Mouse (Mus musculus): ENCODE data around the gene Usp35.
A peak's percentile ranks its signal among the peaks of the same experiment; 100 is the strongest.

The Usp35 gene

GRCm38 (mm10) chr7:97331726-97332666, at the start of gene Usp35, which contains the start of gene Kctd21:
Gene Usp35 (minus strand): TSS chr7:97332020.
Gene Kctd21 (plus strand): TSS chr7:97332327.
- DNase-seq = peak; percentile 93 to 97

DNA sequence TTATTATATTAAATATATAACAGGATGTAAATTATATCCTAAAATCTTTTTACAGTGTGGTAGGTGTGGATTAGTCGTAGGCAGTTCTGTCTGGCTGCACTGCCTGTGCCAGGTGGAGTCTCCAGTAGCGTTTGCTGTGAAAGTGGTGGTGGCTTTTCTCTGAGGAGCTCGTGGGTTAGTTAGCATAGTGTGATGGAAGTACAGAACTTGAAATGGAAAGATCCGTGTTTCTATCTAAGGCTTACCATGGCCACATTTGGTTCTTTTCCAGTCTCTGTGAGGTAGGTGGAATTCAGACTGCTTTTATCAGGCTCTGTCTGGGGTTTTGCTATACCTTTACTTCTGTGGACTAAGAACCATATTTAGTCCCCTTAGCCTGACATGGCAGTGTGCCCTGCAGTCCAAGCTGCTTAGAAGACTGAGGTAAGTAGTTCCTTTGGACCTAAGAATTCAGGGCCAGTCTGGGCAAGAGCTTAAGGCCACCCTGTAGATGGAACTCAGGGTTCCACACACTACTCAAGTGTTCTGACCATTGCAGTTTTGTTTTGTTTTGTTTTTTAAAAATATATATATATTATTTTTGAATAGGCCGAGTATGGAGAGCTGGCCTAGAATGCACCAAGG, 48.8 kb upstream of the Usp35 start:
- DNase-seq = no peak

DNA sequence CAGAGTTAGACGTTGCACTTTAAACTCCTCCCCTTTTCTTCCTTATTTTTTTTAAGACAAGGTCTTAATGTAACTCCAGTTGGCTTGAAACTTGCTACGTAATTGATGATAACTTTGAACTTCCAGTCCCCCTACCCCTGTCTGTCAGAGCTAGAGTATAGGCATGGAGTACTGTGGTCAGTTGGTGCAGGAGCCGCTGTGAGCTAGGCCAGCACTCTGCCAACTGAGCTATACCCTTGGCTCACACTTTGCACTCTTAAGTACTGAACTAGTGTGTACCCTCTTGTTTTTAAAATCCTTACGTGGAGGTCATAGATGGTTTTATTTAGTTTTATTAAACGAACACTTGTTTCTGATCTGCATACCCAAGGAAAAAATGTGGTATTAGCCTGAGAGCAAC, 47.5 kb upstream of the Usp35 start:
- no peak for DNase-seq

- no peak for DNase-seq
These were observed 44.1 kb upstream of the Usp35 start for GRCm38 (mm10) chr7:97375906-97376305.

GRCm38 (mm10) chr7:97375101-97375500, 43.3 kb upstream of the Usp35 start:
- DNase-seq = no peak

GRCm38 (mm10) chr7:97365887-97366286, 34.1 kb upstream of the Usp35 start:
- no peak for DNase-seq

DNA sequence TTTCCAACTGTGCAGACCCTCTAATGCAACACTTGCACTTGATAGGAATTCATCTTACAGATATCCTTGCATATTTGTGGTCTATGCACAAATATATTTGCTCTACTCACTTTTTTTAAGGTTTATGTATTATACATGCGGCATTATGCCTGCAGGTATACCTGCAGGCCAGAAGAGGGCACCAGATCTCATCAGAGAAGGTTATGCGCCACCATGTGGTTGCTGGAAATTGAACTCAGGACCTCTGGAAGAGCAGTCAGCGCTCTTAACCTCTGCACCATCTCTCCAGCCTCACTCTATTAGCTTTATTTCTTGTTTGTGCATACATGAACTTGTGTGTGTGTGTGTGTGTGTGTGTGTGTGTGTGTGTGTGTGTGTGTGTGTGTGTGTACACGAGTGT, 29.6 kb upstream of the Usp35 start:
- peak; percentile 20 to 43 for DNase-seq

- no peak for DNase-seq
These were observed 29.1 kb upstream of the Usp35 start for GRCm38 (mm10) chr7:97360955-97361354.

DNA sequence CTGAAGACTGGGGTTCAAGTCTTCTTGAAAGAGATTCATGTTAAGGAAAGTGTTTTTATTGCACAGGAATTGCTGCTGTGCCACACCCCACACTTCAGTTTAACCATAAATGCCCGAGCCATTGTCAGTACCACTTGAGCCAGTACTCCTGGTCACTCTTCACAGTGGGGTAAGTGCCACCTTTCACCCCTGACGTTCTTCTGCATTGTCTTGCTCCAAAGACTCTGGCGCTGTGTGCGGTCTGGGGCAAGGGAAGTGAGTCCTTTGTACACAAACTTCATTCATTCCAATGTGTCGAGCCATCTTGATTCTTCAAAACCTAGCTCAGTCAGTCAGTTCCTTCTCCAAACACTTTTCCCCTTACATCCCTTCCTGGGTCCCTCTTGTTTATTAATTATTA, 28.3 kb upstream of the Usp35 start:
- DNase-seq = no peak

DNA sequence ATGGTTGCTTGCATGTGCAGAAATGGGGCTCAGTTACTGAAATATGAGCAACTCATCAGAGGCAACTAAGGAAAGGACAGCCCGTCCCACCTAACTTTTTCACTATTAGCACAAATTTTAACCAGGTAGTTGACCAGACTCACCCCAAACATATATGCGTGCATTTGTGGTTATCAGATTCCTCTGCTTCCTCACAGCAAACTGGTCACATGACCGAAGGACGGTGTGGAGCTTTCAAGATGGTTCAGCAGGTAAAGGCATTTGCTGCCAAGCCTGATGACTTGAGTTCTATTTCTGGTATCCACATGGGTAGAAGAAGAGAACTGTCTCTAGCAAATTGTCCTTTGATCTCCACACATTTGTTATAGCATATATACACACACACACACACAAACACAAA, 26.5 kb upstream of the Usp35 start:
- no peak for DNase-seq

DNA sequence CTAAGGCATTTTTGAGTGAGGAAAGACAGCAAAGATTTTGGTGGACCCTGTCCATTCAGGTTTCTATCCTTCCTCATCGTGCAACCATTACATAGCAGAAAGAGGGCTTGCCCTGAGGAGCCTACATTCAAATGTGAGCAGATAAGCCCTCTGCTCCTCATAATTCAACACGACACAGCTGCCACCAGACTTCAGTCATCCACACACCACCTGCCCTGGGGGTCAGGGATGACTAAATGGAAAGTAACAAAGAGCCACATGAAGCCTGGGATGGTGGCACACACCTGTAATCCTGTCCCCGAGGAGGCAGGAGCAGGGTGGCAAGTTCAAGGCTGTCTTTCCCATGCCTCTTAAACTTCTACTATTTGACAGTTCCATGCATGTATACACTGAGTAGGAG, 26.0 kb upstream of the Usp35 start:
- DNase-seq = no peak

DNA sequence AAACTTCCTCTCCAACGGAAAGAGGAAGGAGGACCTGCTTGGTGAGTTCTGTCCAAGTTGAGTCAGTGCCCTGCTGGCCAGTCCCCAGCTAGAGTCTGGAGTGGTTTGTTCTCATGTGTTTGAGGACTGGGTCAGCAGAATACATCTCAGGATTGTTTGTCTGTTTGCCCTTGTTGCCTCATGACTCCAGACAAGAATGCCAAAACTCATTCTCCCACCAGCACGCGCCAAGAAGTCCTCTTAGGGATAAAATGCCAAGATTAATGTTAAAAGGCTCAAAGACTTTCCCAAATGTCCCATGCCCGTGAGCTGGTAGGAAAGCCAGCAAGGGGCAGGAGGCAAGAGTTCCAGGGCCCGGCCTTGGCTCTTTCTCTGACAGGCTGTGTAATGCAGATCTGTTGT, 25.1 kb upstream of the Usp35 start:
- DNase-seq = peak in 1 of 2 experiments; percentile 50

DNA sequence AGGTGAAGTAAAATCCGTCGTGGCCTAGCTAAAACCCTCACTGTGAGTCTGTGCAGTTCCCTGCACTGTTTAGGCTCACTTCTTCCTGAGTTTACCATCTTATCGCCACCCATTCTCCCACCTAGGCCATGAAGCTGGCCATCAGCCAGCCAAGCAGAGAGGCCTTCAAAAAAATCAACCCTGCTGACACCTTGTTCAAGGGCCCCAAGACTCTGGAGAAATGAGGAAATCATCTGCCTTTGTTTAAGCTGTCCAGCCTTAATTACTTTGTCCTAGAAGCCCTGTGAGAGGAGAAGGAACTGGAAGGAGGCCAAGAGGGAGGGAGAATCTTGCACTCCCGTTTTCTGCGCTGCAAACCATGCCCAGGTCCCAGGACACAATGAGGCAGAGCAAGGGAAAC, 24.4 kb upstream of the Usp35 start:
- peak in 1 of 2 experiments; percentile 21 for DNase-seq

GRCm38 (mm10) chr7:97355068-97355841, 23.4 kb upstream of the Usp35 start:
- DNase-seq = peak in 1 of 2 experiments; percentile 37

- DNase-seq = no peak
These were observed 21.5 kb upstream of the Usp35 start for GRCm38 (mm10) chr7:97353356-97353755.

DNA sequence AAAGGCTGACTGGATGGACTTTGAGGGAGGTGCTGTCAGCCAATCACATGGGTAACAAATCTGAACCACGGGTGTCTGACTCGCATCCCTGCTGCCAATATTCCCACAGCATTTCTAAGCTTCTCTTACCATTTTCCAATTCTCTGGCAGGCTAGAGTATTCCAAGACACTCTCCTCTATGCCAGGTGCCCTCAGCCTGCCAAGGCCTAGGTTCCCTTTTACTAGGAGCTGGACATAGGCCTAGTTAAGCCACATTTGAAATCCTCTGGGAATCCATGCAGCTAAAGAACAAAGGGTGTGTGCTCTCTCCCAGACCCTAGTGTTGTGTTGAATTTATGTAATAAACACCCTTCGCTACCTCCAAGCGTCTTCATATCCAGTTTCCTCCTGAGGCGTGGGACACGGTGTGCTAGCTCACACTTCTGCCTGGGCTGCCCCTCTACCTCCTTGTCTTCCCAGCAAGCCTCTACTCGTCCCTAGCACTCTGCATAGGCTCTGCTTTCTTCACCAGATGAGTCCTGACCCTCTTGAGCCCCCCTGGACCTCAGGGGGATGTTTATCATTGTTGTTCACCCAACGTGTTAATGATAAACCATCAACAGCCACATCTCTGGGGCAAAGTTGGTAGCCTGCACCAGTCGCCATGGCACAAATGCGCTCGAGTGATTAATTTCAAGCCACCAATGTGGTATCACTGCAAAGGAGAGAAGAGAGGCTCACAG, 20.1 kb upstream of the Usp35 start:
- no peak for DNase-seq

- DNase-seq = no peak
These were observed 19.1 kb upstream of the Usp35 start for GRCm38 (mm10) chr7:97350891-97351290.

DNA sequence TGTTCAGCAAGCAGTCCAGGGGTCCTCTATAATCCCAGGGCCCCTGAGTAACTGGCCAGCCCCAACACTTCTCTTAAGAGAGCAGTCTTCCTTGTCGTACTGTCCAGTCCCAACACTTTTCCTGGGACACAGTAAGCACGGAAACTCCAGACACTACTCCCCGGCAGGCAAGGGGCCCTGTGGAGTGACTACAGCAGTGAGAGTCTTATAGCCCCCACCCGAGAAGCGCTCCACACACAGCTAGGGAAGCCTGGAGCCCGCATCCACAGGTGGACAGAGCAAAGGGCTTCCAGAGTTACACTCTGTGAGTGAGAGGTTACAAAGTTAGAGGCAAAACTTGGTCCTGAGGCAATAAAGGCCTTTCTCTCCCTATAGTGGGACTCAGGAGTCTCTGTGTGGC, 17.6 kb upstream of the Usp35 start:
- DNase-seq = peak in 1 of 2 experiments; percentile 18

DNA sequence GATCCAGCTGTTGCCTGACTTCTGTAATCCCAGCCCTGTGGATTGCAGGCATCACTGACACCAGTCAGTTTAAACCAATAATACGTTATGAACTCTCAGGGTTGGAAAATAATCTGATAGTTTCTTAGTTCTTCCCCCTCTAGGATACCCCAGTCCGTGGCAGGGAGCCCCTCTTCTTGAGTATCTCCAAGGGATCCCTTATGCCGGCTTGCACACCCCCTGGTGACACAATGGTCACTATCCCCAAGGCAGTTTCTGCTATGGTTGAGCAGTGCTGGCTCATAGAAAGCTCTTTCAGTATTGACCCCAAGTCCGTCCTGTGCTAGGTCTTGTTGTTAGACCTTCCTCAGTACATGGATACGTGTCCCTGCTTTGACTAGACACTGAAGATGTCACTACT, 17.0 kb upstream of the Usp35 start:
- DNase-seq = no peak

- no peak for DNase-seq
These were observed 16.5 kb upstream of the Usp35 start for GRCm38 (mm10) chr7:97348318-97348717.

- DNase-seq = peak in 1 of 2 experiments; percentile 20
These were observed 15.6 kb upstream of the Usp35 start for GRCm38 (mm10) chr7:97347464-97347863.

DNA sequence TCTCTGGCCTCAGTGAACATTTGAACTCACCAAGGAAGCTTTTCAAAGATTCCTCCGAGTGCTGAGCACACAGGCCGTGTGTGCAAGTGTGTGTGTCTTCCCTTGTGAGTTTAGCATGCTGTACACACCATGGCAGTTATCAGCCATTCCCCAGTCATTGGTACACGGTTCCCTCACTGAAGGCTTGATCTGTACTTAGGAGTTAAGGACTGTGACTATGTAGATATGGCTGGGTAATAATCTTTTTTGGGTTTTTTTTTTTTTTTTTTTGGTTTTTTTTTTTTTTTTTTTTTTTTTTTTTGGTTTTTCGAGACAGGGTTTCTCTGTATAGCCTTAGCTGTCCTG, 15.0 kb upstream of the Usp35 start:
- DNase-seq = no peak

Data from kidney, postnatal 25 days (tissue).